Mouse (Mus musculus) kidney, embryonic 14.5 days (tissue): ENCODE data around the gene Hist1h2bh. TPM values are rescaled to one million over a fixed set of nuclear protein-coding genes. Genes with fewer than 3 reads are reported as not detected.
A peak's percentile ranks its signal among the peaks of the same experiment; 100 is the strongest.
"Not testable (repeated sequence)": the region's sequence is repeated elsewhere in the genome, so short reads cannot be mapped to it uniquely, and the experiment has no call there.

Experiments
- ATAC-seq: fragments of 200-750 bp; cut with Nextera tagmentation; 2 replicates; pipeline ENCODE4 v1.8.0; 2017; ENCODE audit warnings: moderate number of reproducible peaks, mild to moderate bottlenecking, moderate TSS enrichment, moderate library complexity; ENCODE audit not compliant: low FRiP score, low TSS enrichment
- H3K27ac ChIP-seq: fragments of 300-500 bp; sonication (generic); 2 replicates; pipeline ENCODE4 v1.5.1; 2014; ENCODE audit warnings: low read depth, mild to moderate bottlenecking, low read length, moderate library complexity, mixed read lengths
- H3K27me3 ChIP-seq: fragments of 300-500 bp; sonication (generic); 2 replicates; pipeline ENCODE4 v1.6.1; 2014; ENCODE audit warnings: mild to moderate bottlenecking, low read length; ENCODE audit not compliant: control insufficient read depth, insufficient read depth
- H3K36me3 ChIP-seq: fragments of 300-500 bp; sonication (generic); 2 replicates; pipeline ENCODE4 v1.6.1; 2014; ENCODE audit warnings: low read length, mixed read lengths; ENCODE audit not compliant: control insufficient read depth, insufficient read depth
- H3K4me1 ChIP-seq: fragments of 300-500 bp; sonication (generic); 2 replicates; pipeline ENCODE4 v1.6.1; 2014; ENCODE audit warnings: low read length, mixed read lengths; ENCODE audit not compliant: control insufficient read depth, insufficient read depth
- H3K4me2 ChIP-seq: fragments of 300-500 bp; sonication (generic); replicated peaks from 2 replicates; pipeline ENCODE4 v1.6.1; 2014; ENCODE audit warnings: low read depth, mild to moderate bottlenecking, low read length
- H3K4me3 ChIP-seq: fragments of 300-500 bp; sonication (generic); 2 replicates; pipeline ENCODE4 v1.5.1; 2014; ENCODE audit warnings: mild to moderate bottlenecking, low read length
- H3K9ac ChIP-seq: fragments of 300-500 bp; sonication (generic); 2 replicates; pipeline ENCODE4 v1.6.1; 2014; ENCODE audit warnings: low read depth, mild to moderate bottlenecking, low read length, moderate library complexity
- H3K9me3 ChIP-seq: fragments of 300-500 bp; sonication (generic); 2 replicates; pipeline ENCODE4 v1.6.1; 2016; ENCODE audit warnings: low read length; ENCODE audit not compliant: control insufficient read depth
- WGBS: fragments of 180-500 bp; shearing (Covaris S2); extraction: QIAGEN DNeasy Blood & Tissue Kit; methylation state at CpG from one replicate; pipeline ENCODE4 v1.1.7; 2014; 5-methylcytosine and 5-hydroxymethylcytosine counted together
- polyA plus RNA-seq: library from polyadenylated mRNA; unstranded; fragments of >200 nt; fragmentation: Nextera tagmentation; extraction: Ambion mirVana; gene quantifications from 2 replicates; pipeline ENCODE4 v1.2.1, GENCODE M21; 2014

Gene Hist1h2bh
- polyA plus RNA-seq, 1 experiment from 2014 or later: 1.4 TPM

DNA sequence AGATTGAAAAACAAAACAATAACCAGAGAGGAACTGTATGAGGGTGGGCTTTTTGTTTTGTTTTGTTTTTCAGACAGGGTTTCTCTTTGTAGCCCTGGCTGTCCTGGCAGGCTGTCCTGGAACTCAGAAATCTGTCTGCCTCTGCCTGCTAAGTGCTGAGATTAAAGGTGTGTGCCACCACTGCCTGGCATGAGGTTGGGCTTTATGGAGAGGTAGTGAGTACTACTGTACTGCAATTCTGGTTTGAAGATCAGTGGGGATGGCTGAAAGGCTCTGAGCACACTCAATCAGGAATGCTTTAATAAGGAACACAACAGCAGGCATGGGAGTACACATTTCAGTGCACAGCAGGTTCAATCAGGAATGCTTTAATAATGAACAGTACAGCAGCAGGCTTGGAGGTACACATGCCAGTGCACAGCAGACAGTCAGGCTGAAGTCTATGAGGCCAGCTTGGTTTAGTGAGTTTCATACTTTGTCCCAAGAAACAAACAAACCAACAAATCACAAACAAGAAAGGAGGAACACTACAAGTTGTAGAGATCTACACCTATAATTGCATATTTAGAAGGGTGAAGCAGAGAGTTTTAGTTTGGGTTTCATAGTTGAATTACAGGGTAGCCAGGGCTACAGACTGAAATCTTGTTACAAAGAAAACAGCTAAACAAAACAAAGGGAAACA is 40.3 kb upstream of the Hist1h2bh start:
- no peaks in the 10 kb centered on the region for H3K36me3 ChIP-seq
- H3K27ac ChIP-seq: peak overlapping the region; percentile 97
- H3K4me1 ChIP-seq: peaks cover 17% of the 10 kb centered on the region
- no peak overlapping the region for H3K4me2 ChIP-seq
- no peaks in the 10 kb centered on the region for H3K9me3 ChIP-seq
- H3K27me3 ChIP-seq: no peaks in the 10 kb centered on the region
- no peak overlapping the region; the same call in 1 of the 2 replicates for H3K9ac ChIP-seq
- ATAC-seq: no peak
- H3K4me3 ChIP-seq: no peak overlapping the region

DNA sequence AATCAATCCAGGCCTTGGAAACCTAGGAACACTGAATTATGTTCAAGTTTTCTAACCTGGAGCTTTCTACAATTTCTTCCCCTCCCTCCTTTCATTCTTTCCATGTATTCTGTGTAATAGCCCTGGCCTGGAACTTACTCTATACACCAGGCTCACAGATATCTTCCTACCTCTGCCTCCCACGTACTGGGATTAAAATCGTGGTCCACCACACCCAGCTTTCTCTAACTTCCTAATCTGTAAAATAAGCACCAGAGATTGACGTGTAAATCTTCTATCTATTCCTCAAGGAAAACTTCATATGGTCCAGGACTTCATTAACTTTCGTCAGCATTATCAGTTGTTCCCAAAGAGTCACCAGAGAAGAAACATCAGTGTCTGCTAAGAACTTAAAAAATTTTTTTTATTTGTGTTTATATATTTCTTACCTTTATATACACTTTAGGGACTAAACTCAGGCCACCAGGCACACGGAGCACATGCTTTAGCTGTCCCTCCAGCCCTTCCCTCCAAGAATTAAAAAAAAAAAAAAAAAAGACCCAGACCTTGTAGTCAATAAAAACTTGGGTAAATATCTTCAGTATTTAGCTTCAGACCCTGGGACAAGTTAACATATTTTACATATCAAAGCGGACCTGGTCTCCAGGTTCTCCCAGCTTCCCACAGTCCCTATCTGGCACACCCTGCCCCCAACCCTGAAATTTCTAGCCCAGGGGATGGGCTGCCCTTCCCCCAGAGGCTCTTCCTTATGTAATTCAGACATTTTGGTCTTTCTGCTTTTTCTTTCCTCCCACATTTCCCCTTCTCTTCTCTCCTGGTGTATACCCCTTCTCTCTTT is 39.2 kb upstream of the Hist1h2bh start:
- H3K4me3 ChIP-seq: peak overlapping the region; percentile 56
- peak overlapping the region; percentile 97 for H3K27ac ChIP-seq
- ATAC-seq: no peak
- H3K4me1 ChIP-seq: peaks cover 17% of the 10 kb centered on the region
- peak overlapping the region; percentile 81 for H3K4me2 ChIP-seq
- H3K27me3 ChIP-seq: no peaks in the 10 kb centered on the region
- H3K9me3 ChIP-seq: no peaks in the 10 kb centered on the region
- peak overlapping the region; percentile 84 for H3K9ac ChIP-seq
- 12% methylated on average over 6 of the region's 6 CpGs for WGBS
- no peaks in the 10 kb centered on the region for H3K36me3 ChIP-seq

DNA sequence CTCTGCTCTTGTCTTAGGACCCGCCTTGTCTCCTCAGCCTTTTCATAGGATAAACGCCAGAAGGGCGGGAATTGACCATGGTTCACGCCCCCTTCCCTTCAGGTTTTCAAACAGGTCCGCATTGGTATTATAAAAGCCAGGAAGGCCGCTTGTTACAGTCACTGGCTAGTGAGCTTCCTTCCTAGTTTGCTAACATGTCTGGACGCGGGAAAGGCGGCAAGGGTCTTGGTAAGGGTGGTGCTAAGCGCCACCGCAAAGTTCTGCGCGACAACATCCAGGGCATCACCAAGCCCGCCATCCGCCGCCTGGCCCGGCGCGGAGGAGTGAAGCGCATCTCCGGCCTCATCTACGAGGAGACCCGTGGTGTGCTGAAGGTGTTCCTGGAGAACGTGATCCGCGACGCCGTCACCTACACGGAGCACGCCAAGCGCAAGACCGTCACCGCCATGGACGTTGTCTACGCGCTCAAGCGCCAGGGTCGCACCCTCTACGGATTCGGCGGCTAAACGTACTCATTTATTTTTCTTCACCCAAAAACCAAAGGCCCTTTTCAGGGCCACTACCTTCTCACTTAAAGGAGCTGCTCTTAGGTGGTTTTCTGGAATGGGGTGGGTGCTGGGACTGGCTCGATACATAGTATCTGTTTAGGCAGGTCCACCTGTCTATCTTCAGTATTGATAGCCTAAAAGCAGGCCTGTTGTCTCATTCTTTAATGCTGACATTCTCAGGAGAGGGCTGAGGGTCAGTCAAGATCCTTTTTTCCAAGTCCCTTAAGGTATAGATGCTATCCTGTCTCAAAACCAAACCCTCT is 38.4 kb upstream of the Hist1h2bh start, which contains the start of gene Hist1h4d:
Gene Hist1h4d (plus strand): TSS at position 191 of the 811 bp plus-strand sequence.
- ATAC-seq: peak; percentile 90
- H3K27me3 ChIP-seq: no peaks in the 10 kb centered on the region
- peak within 1 kb of the TSS; percentile 56 for H3K4me3 ChIP-seq
- H3K9ac ChIP-seq: peak within 1 kb of the TSS; percentile 84
- H3K27ac ChIP-seq: peak within 1 kb of the TSS; percentile 97
- no peaks in the 10 kb centered on the region for H3K36me3 ChIP-seq
- peak within 1 kb of the TSS; percentile 81 for H3K4me2 ChIP-seq
- H3K4me1 ChIP-seq: peaks cover 20% of the 10 kb centered on the region
- under 1% methylated on average over 43 of the region's 43 CpGs for WGBS
- no peaks in the 10 kb centered on the region for H3K9me3 ChIP-seq

DNA sequence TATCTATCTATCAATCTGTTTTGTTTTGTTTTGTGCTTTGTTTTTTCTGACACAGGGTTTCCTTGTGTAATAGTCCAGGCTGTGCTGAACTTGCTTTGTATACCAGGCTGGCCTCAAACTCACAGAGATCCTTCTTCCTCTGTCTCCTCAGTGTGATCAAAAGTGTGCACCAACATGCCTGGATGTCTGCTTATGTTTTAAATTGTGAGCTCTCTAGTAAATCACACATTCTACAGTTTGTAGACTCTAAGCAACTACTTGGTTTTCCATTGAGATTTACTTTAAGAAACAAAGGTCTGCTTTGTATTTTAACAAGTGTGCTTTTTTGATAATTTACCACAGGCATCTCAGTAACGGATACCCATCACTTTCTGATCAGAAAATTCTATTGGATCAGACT is 34.6 kb upstream of the Hist1h2bh start:
- no peak overlapping the region for H3K4me2 ChIP-seq
- H3K9me3 ChIP-seq: no peaks in the 10 kb centered on the region
- no peak overlapping the region for H3K9ac ChIP-seq
- ATAC-seq: no peak
- H3K27ac ChIP-seq: 0 out of 2 replicates have a peak overlapping the region, but pooled peaks have one; percentile 37
- H3K4me3 ChIP-seq: no peak overlapping the region
- H3K36me3 ChIP-seq: no peaks in the 10 kb centered on the region
- H3K4me1 ChIP-seq: peaks cover 13% of the 10 kb centered on the region
- 98% methylated on average over 1 of the region's 1 CpGs for WGBS
- no peaks in the 10 kb centered on the region for H3K27me3 ChIP-seq

DNA sequence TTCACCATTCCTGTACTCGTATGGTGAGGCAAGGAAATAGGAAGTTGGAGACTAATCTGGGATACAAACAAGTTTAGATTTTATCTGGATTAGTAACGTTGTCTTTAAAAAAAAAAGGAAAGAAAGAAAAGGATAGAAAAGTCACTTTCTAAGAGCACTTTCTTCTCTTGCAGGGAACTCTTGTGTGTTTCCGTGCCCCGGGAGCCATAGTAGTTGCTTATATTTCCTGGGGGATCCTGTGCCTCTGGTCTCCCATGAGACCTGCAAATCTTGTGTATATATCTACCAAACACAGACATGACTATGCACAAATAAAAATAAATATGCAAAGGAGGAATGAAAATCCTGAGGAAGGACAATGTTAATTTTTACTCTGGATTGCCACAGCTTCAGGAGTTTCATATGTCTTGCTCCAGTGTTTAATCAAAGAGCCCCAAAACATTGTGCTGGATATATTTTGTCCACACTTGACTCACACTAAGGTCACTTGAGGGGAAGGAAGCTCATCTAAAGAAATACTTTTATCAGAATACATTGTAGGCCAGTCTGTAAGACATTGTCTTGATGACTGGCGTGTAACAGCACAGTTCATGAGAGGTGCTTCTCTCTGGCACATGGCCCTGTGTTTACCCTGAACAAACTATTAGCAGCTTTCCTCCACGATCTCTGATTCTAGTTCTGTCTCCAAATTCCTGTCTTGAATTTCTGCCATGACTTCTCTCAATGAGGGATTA is 33.9 kb upstream of the Hist1h2bh start:
- ATAC-seq: no peak
- 43% methylated on average over 6 of the region's 6 CpGs for WGBS
- H3K27me3 ChIP-seq: no peaks in the 10 kb centered on the region

DNA sequence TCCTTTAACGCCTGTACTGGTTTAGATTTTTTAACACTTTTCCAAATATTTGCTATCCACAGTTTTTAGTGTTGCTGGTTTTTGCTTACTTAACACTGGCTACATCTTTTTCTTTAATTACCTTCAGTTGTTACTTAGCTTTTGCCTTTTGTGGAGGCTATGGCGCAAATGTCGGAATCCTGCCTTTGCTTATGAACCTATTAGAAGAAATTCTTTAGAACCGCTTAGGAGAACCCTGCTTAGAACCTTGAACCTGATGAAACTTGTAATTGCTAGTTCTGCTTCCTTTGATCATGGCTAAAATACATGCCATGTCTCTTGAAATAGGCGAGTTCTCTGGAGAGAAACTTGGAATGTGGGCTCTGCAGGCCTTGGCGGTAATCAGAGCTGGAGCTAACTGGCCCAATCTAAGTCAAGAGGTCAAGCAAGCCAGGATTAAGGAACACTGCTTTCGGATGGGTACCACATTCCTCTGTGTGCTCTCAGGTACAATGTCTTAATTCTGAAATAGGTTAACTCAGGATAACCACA is 33.2 kb upstream of the Hist1h2bh start:
- Histone ChIP-seq H3K9me3 (no peaks in the 10 kb centered on the region), H3K27ac (peak overlapping the region; percentile 78), H3K4me2 (peak overlapping the region; percentile 60), H3K9ac (peak overlapping the region; percentile 80), H3K27me3 (no peaks in the 10 kb centered on the region), H3K4me1 (0 out of 2 replicates have a peak, but pooled peaks cover 11% of the 10 kb centered on the region), H3K36me3 (no peaks in the 10 kb centered on the region), H3K4me3 (peak overlapping the region; percentile 54)
- 6% methylated on average over 7 of the region's 7 CpGs for WGBS
- ATAC-seq: no peak

More for the DNA sequence above, 33.9 kb upstream of the Hist1h2bh start:
- H3K9me3 ChIP-seq: no peaks in the 10 kb centered on the region
- peak overlapping the region; percentile 60 for H3K4me2 ChIP-seq
- H3K27ac ChIP-seq: peak overlapping the region; percentile 78
- no peaks in the 10 kb centered on the region for H3K36me3 ChIP-seq
- H3K9ac ChIP-seq: peak overlapping the region; percentile 80; the same call in 1 of the 2 replicates
- peak overlapping the region; percentile 54 for H3K4me3 ChIP-seq
- H3K4me1 ChIP-seq: 0 out of 2 replicates have a peak, but pooled peaks cover 11% of the 10 kb centered on the region

DNA sequence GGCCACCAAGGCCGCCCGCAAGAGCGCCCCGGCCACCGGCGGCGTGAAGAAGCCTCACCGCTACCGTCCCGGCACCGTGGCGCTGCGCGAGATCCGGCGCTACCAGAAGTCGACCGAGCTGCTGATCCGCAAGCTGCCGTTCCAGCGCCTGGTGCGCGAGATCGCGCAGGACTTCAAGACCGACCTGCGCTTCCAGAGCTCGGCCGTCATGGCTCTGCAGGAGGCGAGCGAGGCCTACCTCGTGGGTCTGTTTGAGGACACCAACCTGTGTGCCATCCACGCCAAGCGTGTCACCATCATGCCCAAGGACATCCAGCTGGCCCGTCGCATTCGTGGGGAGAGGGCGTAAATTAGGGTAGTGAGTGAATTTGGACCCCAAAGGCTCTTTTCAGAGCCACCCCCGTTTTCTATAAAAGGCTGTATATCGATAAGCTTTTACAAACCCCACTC is 32.7 kb upstream of the Hist1h2bh start:
- not testable (repeated sequence) for H3K36me3 ChIP-seq, H3K27me3 ChIP-seq, H3K9me3 ChIP-seq, H3K4me1 ChIP-seq, ATAC-seq
- Histone ChIP-seq H3K9ac (peak overlapping the region; percentile 80), H3K4me2 (peak overlapping the region; percentile 60), H3K27ac (peak overlapping the region; percentile 78), H3K4me3 (peak overlapping the region; percentile 54)
- WGBS: 0% methylated on average over 8 of the region's 40 CpGs
